Mouse (Mus musculus) embryonic facial prominence, embryonic 14.5 days (tissue): ENCODE data around the gene Tbc1d21. TPM values are rescaled to one million over a fixed set of nuclear protein-coding genes. Genes with fewer than 3 reads are reported as not detected.

ENCODE experiments used
- ATAC-seq: fragments of 200-750 bp; cut with Nextera tagmentation; 2 replicates; pipeline ENCODE4 v1.8.0; 2017; ENCODE audit warnings: low read depth, moderate number of reproducible peaks, moderate TSS enrichment
- DNase-seq: peaks from one replicate; pipeline ENCODE4 v3.0.0-alpha.2; 2015; ENCODE audit warnings: low spot score
- H3K27ac ChIP-seq: fragments of 300-500 bp; sonication (generic); replicated peaks from 2 replicates; pipeline ENCODE4 v1.5.1; 2014; ENCODE audit warnings: low read depth, mild to moderate bottlenecking, low read length, moderate library complexity
- H3K27me3 ChIP-seq: fragments of 300-500 bp; sonication (generic); replicated peaks from 2 replicates; pipeline ENCODE4 v1.6.1; 2014; ENCODE audit warnings: low read length; ENCODE audit not compliant: control insufficient read depth, insufficient read depth
- H3K36me3 ChIP-seq: fragments of 300-500 bp; sonication (generic); 2 replicates; pipeline ENCODE4 v1.6.1; 2014; ENCODE audit warnings: low read length, mixed read lengths; ENCODE audit not compliant: control insufficient read depth, insufficient read depth
- H3K4me1 ChIP-seq: fragments of 300-500 bp; sonication (generic); 2 replicates; pipeline ENCODE4 v1.6.1; 2014; ENCODE audit warnings: antibody characterized with exemption, low read length; ENCODE audit not compliant: control insufficient read depth, insufficient read depth
- H3K4me2 ChIP-seq: fragments of 300-500 bp; sonication (generic); 2 replicates; pipeline ENCODE4 v1.6.1; 2014; ENCODE audit warnings: low read depth, mild to moderate bottlenecking, low read length, moderate library complexity, mixed read lengths
- H3K4me3 ChIP-seq: fragments of 300-500 bp; sonication (generic); 2 replicates; pipeline ENCODE4 v1.5.1; 2014; ENCODE audit warnings: low read depth, mild to moderate bottlenecking, low read length
- H3K9ac ChIP-seq: fragments of 300-500 bp; sonication (generic); 2 replicates; pipeline ENCODE4 v1.6.1; 2014; ENCODE audit warnings: low read depth, mild to moderate bottlenecking, low read length, moderate library complexity, mixed read lengths
- H3K9me3 ChIP-seq: fragments of 300-500 bp; sonication (generic); 2 replicates; pipeline ENCODE4 v1.6.1; 2016; ENCODE audit warnings: low read length; ENCODE audit not compliant: control insufficient read depth
- whole genome bisulfite sequencing: fragments of 180-500 bp; shearing (Covaris S2); extraction: QIAGEN DNeasy Blood & Tissue Kit; methylation state at CpG from one replicate; pipeline ENCODE4 v1.1.7; 2014; 5-methylcytosine and 5-hydroxymethylcytosine counted together
- polyA plus RNA-seq: library from polyadenylated mRNA; unstranded; fragments of >200 nt; fragmentation: Nextera tagmentation; extraction: Ambion mirVana; gene quantifications from 2 replicates; pipeline ENCODE4 v1.2.1, GENCODE M21; 2014

Gene Tbc1d21
- polyA plus RNA-seq = 0.13 TPM in 1 of 2 replicates, not detected in the other

DNA sequence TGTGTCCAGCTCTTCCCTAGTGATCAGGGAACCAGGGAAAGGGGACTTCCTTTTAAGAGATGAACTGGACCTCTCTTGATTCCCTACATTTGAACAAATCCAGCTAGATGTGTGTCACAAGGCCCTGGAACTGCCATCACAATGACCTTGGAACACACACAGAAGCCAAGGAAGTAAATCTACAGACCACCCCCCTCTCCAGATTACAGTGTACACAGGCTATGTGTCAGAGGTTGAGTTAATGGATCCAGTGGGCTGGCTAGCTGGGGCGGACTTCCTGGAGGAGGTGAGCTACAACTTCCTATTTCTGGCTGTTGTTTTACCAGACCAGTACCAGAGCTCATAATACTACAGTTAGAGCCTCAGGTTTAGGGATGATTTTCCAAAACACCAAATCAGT lies at the start of gene Tbc1d21:
Tbc1d21 (minus strand) TSS at position 101 of the 400 bp plus-strand sequence.
- ATAC-seq = no peak
- Histone ChIP-seq H3K27ac (no peak within 1 kb of the TSS), H3K9ac (no peak within 1 kb of the TSS), H3K9me3 (no peaks in the 10 kb centered on the region), H3K4me3 (no peak within 1 kb of the TSS), H3K4me1 (no peaks in the 10 kb centered on the region), H3K4me2 (no peak within 1 kb of the TSS), H3K27me3 (no peaks in the 10 kb centered on the region), H3K36me3 (no peaks in the 10 kb centered on the region)
- 96% methylated on average over 1 of the region's 1 CpGs for WGBS
- DNase-seq = no peak

DNA sequence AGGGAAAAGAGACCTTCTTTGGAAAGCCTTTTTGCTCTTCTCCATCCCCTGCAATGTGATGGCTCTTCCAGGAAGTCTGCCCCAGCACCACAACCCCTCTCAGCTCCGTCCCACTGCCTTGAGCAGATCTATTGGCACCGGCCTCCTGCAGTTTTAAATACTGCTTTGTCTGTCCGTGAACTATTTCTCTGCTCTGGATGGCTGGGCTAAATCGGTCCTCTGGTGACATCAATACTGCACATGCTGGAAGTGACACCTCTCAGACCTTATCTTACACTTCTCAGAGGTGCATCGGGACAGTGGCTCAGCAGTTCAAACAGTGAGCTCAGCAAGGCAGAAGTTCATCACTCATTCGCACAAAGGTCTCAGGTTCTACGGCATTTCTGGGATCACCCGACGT lies 41.3 kb upstream of the Tbc1d21 start:
- ATAC-seq (no peak), DNase-seq (no peak)
- Histone ChIP-seq H3K36me3 (no peaks in the 10 kb centered on the region), H3K4me3 (no peak overlapping the region), H3K9ac (no peak overlapping the region), H3K4me1 (no peaks in the 10 kb centered on the region), H3K4me2 (no peak overlapping the region), H3K27me3 (no peaks in the 10 kb centered on the region), H3K9me3 (no peaks in the 10 kb centered on the region), H3K27ac (no peak overlapping the region)
- WGBS = 78% methylated on average over 9 of the region's 9 CpGs

DNA sequence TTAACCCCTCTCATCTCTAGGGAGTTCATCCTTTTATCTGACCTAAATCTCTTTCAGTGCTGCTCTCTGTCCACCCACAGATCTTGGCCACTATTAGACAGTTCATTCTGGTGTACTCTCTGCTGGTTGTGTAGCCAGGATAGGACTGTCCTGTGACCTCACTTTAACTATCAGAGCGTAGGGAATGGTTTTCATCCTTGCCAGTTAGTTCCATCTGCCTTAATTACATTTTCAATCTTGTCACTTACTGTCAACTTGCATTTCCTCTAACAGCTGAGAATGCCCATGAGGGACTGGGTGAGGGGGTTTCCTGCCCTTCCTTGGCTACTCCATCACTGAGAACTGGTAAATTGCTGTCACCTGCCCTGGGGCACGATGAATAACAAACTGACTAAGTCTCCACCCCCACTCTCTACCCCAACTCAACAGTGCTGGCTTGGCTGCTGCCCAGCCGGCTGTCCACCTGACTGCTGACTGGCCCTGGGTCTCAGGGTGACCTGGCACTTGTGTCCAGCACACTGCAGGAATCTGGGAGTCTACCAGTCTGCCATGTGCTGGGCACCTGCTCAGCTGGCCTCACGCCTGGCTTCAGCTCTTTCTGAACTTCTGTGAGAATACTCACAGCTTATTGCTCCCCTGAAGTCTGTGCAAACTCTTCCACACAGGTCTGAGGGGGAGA lies 39.9 kb upstream of the Tbc1d21 start:
- Histone ChIP-seq H3K27ac (no peak overlapping the region), H3K36me3 (no peaks in the 10 kb centered on the region), H3K4me1 (no peaks in the 10 kb centered on the region), H3K9ac (no peak overlapping the region), H3K27me3 (no peaks in the 10 kb centered on the region), H3K4me2 (no peak overlapping the region), H3K4me3 (no peak overlapping the region), H3K9me3 (no peaks in the 10 kb centered on the region)
- DNase-seq (no peak), ATAC-seq (no peak)
- WGBS = 45% methylated on average over 4 of the region's 4 CpGs

DNA sequence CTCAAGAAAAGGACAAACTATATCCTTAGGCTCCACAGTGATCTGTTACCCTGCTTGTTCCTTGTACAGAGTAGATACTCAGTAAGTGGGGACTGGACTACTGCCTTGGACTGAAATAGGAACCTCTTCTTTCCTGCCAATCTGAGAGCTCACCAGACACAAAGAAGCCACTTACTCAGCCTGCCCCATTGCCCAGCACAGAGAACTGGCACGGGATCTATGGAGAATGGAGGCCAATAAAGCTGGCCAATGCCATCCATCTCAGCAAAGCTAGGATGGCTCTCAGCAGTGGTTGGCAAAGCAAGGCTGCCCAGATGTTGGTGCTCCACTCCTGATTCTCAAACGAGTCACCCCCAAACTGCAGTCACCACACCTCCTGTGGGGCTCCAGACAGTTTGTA lies 39.0 kb upstream of the Tbc1d21 start:
- no peak overlapping the region for H3K4me2 ChIP-seq
- no peak overlapping the region for H3K4me3 ChIP-seq
- no peaks in the 10 kb centered on the region for H3K36me3 ChIP-seq
- WGBS = 56% methylated on average over 2 of the region's 2 CpGs
- no peaks in the 10 kb centered on the region for H3K27me3 ChIP-seq
- no peaks in the 10 kb centered on the region for H3K9me3 ChIP-seq
- no peak for ATAC-seq
- H3K27ac ChIP-seq = no peak overlapping the region
- no peaks in the 10 kb centered on the region for H3K4me1 ChIP-seq
- H3K9ac ChIP-seq = no peak overlapping the region
- no peak for DNase-seq

DNA sequence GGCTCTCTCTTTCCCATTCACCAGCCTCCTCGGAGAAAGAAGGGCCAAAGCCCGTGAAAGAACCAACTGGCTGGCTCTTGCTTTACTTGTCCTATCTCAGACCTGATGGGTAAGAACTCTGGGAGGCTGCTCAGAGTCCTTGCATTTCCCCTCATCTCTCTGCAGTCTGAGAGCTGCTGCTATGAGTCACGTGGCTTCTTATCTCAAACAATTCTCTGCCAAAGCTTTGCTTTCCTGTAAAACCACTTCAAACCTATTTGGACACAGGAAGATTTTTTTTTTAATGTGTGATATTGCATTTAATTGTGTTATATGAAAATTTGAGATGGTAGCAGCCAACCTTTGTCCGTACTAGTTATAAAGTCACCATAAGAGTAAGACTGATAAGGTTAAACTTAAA lies 34.2 kb upstream of the Tbc1d21 start:
- ATAC-seq (no peak), DNase-seq (no peak)
- no peak overlapping the region for H3K4me2 ChIP-seq
- no peaks in the 10 kb centered on the region for H3K27me3 ChIP-seq
- H3K9ac ChIP-seq = no peak overlapping the region
- 68% methylated on average over 4 of the region's 4 CpGs for WGBS
- H3K36me3 ChIP-seq = no peaks in the 10 kb centered on the region
- no peak overlapping the region for H3K27ac ChIP-seq
- no peaks in the 10 kb centered on the region for H3K9me3 ChIP-seq
- no peak overlapping the region for H3K4me3 ChIP-seq
- H3K4me1 ChIP-seq = no peaks in the 10 kb centered on the region

DNA sequence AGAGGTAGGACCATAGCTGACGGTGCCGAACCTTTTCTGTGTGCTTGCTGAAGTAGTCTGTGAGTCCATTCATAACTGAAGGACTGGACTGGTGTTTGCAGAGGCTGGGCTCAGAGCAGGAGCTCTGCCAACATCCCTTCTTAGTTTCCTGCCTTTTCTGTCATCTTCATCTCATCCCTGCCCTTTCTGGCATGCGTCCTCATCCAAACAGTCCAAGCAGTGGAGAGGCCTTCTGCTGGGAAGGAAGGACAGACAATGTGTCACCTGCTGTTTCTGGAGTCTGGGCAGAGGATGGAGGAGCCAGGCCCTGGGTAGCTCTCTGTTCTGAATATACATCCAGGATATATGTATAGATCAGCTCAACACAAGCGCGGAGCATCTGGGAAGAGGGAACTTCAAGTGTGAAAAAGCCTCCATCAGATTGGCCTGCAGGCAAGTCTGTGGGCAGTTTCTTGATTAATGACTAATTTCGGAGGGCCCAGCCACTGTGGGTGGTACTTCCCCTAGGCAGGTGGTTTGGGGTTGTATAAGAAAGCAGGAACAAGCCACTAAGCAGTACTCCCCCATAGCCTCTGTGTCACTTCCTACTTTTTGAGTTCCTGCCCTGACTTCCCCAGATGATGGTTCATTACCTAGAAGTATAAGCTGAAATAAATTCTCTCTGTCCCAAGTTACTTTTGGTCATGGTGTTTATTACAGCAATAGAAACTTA lies 31.3 kb upstream of the Tbc1d21 start:
- Histone ChIP-seq H3K4me1 (no peaks in the 10 kb centered on the region), H3K9me3 (no peaks in the 10 kb centered on the region), H3K9ac (no peak overlapping the region), H3K4me2 (no peak overlapping the region), H3K27ac (no peak overlapping the region), H3K4me3 (no peak overlapping the region), H3K36me3 (no peaks in the 10 kb centered on the region), H3K27me3 (no peaks in the 10 kb centered on the region)
- DNase-seq (no peak), ATAC-seq (no peak)
- 88% methylated on average over 6 of the region's 6 CpGs for WGBS

DNA sequence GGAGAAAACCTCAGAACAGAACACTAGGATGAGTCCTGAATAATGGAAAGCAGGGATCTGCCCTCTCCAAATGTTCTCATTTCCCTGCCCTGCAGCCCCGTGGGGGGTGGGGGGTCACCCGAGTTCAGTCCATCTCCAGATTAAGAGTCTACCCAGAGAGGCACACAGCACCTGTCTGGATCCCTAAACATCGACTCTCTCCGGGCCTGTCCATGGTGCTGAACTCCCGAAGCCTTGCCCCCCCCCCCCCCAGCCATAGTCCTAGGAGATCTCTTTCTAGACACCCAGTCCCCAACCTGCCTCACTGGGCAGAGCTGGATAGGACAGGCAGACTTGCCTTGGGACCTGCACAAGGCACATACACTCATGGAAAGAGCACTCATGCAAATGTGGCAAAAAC lies 29.4 kb upstream of the Tbc1d21 start:
- H3K9me3 ChIP-seq = no peaks in the 10 kb centered on the region
- H3K27me3 ChIP-seq = no peaks in the 10 kb centered on the region
- no peak overlapping the region for H3K9ac ChIP-seq
- no peak for DNase-seq
- no peak overlapping the region for H3K4me2 ChIP-seq
- H3K36me3 ChIP-seq = no peaks in the 10 kb centered on the region
- ATAC-seq = no peak
- no peak overlapping the region for H3K4me3 ChIP-seq
- no peaks in the 10 kb centered on the region for H3K4me1 ChIP-seq
- 5% methylated on average over 3 of the region's 5 CpGs for WGBS
- no peak overlapping the region for H3K27ac ChIP-seq

DNA sequence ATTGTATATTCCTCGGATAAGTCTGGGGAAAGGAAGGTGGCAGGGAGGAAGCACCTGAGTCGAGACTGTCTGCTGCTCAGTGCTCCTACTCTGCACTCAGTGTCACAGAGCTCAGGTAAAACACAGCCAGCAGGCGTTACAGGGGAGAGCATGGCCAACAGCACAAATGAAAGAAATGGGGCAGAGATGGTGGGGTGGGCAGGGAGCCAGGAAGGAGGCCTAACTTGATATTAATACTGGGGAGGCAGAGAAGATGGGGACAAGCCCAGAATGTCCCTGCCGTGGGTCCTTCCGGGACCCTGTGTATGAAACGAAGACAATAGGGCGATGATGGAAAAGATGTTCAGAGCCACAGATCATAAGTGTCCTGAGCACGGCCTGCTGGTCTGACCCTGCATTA lies 24.4 kb upstream of the Tbc1d21 start:
- H3K4me1 ChIP-seq = no peaks in the 10 kb centered on the region
- H3K4me2 ChIP-seq = no peak overlapping the region
- WGBS = 86% methylated on average over 8 of the region's 8 CpGs
- H3K27ac ChIP-seq = no peak overlapping the region
- no peak for ATAC-seq
- H3K36me3 ChIP-seq = no peaks in the 10 kb centered on the region
- H3K9me3 ChIP-seq = no peaks in the 10 kb centered on the region
- H3K27me3 ChIP-seq = no peaks in the 10 kb centered on the region
- no peak overlapping the region for H3K4me3 ChIP-seq
- no peak for DNase-seq
- H3K9ac ChIP-seq = no peak overlapping the region

DNA sequence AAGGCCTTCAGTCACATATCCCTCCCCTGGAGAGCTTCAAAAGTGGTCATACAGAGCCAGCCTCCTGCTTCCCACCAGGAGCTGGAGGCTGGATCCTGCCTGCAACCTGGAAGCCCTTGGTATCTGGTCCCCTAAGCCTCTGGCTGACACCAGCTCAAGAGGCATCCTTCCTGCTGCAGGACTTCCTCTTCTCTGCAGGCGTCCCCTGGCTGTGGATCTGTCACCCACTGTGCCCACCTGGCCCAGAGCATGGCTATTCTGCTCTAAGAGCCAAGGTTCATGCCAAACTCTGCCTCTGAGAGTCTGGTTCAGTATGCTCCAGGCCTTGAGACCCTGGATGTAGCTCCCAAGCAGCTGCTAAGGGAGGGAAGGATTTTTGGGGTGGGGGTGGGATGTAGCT lies 23.6 kb upstream of the Tbc1d21 start:
- H3K36me3 ChIP-seq = no peaks in the 10 kb centered on the region
- ATAC-seq = no peak
- no peak overlapping the region for H3K4me3 ChIP-seq
- no peak overlapping the region for H3K4me2 ChIP-seq
- WGBS = 40% methylated on average over 1 of the region's 1 CpGs
- no peak for DNase-seq
- no peak overlapping the region for H3K9ac ChIP-seq
- H3K27me3 ChIP-seq = no peaks in the 10 kb centered on the region
- no peaks in the 10 kb centered on the region for H3K9me3 ChIP-seq
- no peak overlapping the region for H3K27ac ChIP-seq
- H3K4me1 ChIP-seq = no peaks in the 10 kb centered on the region
